Mouse (Mus musculus) MEL (cell line): ENCODE measurements around the gene Gpr85.

Source experiments
- CTCF ChIP-seq, 3 experiments: IDR thresholded peaks in 2 of 3; conservative IDR thresholded peaks in 1 of 3; 2 replicates each; pipeline ENCODE4 v1.5.1; 2011 to 2012; ENCODE audit warnings: low read length in 3 of 3, low read depth in 2 of 3, mild to moderate bottlenecking in 2 of 3, improper control_type of control experiment in 1 of 3, inconsistent platforms in 1 of 3, mixed read lengths in 1 of 3, moderate library complexity in 1 of 3; ENCODE audit not compliant: control insufficient read depth in 1 of 3, insufficient read depth in 1 of 3, poor library complexity in 1 of 3, severe bottlenecking in 1 of 3
- EP300 ChIP-seq, 2 experiments: IDR thresholded peaks; 2 replicates each; pipeline ENCODE4 v1.6.1; 2011; ENCODE audit warnings: improper control_type of control experiment in 2 of 2, low read length in 2 of 2, low read depth in 1 of 2, mild to moderate bottlenecking in 1 of 2
- MAX ChIP-seq: IDR thresholded peaks from 2 replicates; pipeline ENCODE4 v1.6.1; 2011; ENCODE audit warnings: low read length, improper control_type of control experiment
- MEF2A ChIP-seq: IDR thresholded peaks from 2 replicates; pipeline ENCODE4 v1.6.1; 2014; ENCODE audit warnings: low read depth, mild to moderate bottlenecking, inconsistent platforms, low read length, improper control_type of control experiment; ENCODE audit not compliant: poor library complexity, insufficient replicate concordance, severe bottlenecking; ENCODE audit errors: extremely low read depth
- MXI1 ChIP-seq: IDR thresholded peaks from 2 replicates; pipeline ENCODE4 v1.6.1; 2011; ENCODE audit warnings: mild to moderate bottlenecking, low read depth, low read length, improper control_type of control experiment
- POLR2A ChIP-seq, 2 experiments: IDR thresholded peaks; 2 replicates each; pipeline ENCODE4 v1.6.1; 2011 to 2012; ENCODE audit warnings: low read length in 2 of 2, mild to moderate bottlenecking in 2 of 2, control low read depth in 1 of 2, improper control_type of control experiment in 1 of 2, low read depth in 1 of 2, moderate library complexity in 1 of 2; ENCODE audit not compliant: control insufficient read depth in 1 of 2, insufficient read depth in 1 of 2, poor library complexity in 1 of 2
- POLR2AphosphoS5 ChIP-seq: IDR thresholded peaks from 2 replicates; pipeline ENCODE4 v1.6.1; 2012; ENCODE audit warnings: low read depth, borderline replicate concordance, mild to moderate bottlenecking, inconsistent platforms, low read length, moderate library complexity, mixed read lengths
- UBTF ChIP-seq: IDR thresholded peaks from 2 replicates; pipeline ENCODE4 v1.6.1; 2012; ENCODE audit warnings: low read depth, mild to moderate bottlenecking, inconsistent platforms, low read length, improper control_type of control experiment, moderate library complexity, borderline replicate concordance; ENCODE audit not compliant: insufficient read depth
- USF1 ChIP-seq: IDR thresholded peaks from 2 replicates; pipeline ENCODE4 v1.6.1; 2014; ENCODE audit warnings: low read depth, mild to moderate bottlenecking, inconsistent platforms, low read length, improper control_type of control experiment, moderate library complexity
- ZNF384 ChIP-seq: IDR thresholded peaks from 2 replicates; pipeline ENCODE4 v1.6.1; 2012; ENCODE audit warnings: low read depth, mild to moderate bottlenecking, inconsistent platforms, low read length, improper control_type of control experiment

DNA sequence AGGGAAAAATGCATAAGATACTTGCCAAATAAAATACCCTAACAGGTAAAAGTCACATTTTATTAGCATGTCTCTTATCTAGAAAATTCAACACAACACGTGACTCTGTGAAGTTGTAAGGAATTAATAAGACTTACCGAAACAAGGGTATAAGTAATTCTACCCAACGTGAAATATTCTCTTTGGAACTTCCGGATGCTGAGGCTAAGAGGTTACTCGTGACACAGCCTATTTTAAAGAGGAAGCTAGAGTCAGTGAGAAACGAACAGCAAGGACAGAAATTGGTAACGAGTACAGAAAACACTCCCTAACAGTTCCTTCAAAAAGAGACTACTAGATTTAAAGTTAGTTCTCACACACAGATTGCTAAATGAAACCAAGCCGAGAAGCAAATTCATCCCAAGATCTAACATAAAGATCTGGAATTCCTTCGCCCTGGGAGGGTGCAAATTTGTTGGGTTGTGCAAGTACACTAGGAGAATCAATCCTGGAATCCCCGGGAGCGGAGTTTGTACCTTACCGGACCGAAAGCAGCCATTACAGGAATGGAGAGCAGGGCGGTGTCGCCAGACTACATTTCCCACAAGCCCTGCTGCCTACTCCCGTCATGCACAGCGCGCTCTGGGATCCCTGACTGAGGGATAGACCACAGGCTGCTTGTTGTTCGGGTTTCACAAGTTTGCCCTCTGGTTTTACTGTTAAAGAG lies 31.3 kb upstream of the Gpr85 start, which contains the start of gene 2610001J05Rik:
- TF ChIP-seq CTCF (IDR thresholded peaks at IDR 0.05 in 2 of 3, conservative IDR thresholded peaks at IDR 0.05 in 1 of 3; ENCODE audit: control insufficient read depth in 1 of 3, insufficient read depth in 1 of 3, low read depth in 2 of 3, low read length in 3 of 3, poor library complexity in 1 of 3, severe bottlenecking in 1 of 3) (no peak), USF1 (peak; percentile 87), POLR2A (IDR thresholded peaks at IDR 0.05; ENCODE audit: control insufficient read depth in 1 of 2, insufficient read depth in 1 of 2, low read depth in 1 of 2, low read length in 2 of 2, poor library complexity in 1 of 2) (peak; percentile 47 to 93; a peak in 2 of 4 replicates), MXI1 (peak; percentile 52), EP300 (IDR thresholded peaks at IDR 0.05; ENCODE audit: low read depth in 1 of 2, low read length in 2 of 2) (peak in 1 of 2 experiments; percentile 19; a peak in 1 of 4 replicates), ZNF384 (no peak), POLR2AphosphoS5 (peak; percentile 26; the same call in 1 of the 2 replicates), UBTF (no peak), MEF2A (no peak), MAX (peak; percentile 84)
